Mouse (Mus musculus) heart, adult 2 months (tissue): ENCODE results near the gene Rel. TPM values are rescaled to one million over a fixed set of nuclear protein-coding genes. Genes with fewer than 3 reads are reported as not detected.

ENCODE experiments used
- DNase-seq, 2 experiments: peaks; one replicate each; pipeline ENCODE4 v3.0.0; 2021
- H3K27ac ChIP-seq: fragments of 200-600 bp; 2 replicates; pipeline ENCODE4 v1.8.1; 2022
- H3K27me3 ChIP-seq: fragments of 200-500 bp; 2 replicates; pipeline ENCODE4 v1.6.1; 2012; ENCODE audit warnings: mild to moderate bottlenecking, low read length, inconsistent platforms, mixed read lengths; ENCODE audit not compliant: control insufficient read depth, insufficient read depth
- H3K36me3 ChIP-seq: fragments of 200-500 bp; 2 replicates; pipeline ENCODE4 v1.6.1; 2012; ENCODE audit warnings: low read length, inconsistent platforms; ENCODE audit not compliant: control insufficient read depth, insufficient read depth
- H3K4me1 ChIP-seq: fragments of 200-500 bp; 2 replicates; pipeline ENCODE4 v1.6.1; 2011; ENCODE audit warnings: low read length; ENCODE audit not compliant: control insufficient read depth, insufficient read depth
- H3K4me3 ChIP-seq: fragments of 200-600 bp; 2 replicates; pipeline ENCODE4 v1.8.1; 2022
- H3K79me2 ChIP-seq: fragments of 200-500 bp; replicated peaks from 2 replicates; pipeline ENCODE4 v1.6.1; 2012; ENCODE audit warnings: mild to moderate bottlenecking, inconsistent platforms, low read length, moderate library complexity, mixed read lengths; ENCODE audit not compliant: control insufficient read depth, insufficient read depth
- H3K9ac ChIP-seq: fragments of 200-500 bp; 2 replicates; pipeline ENCODE4 v1.6.1; 2012; ENCODE audit warnings: low read depth, mild to moderate bottlenecking, control low read depth, inconsistent platforms, low read length, mixed read lengths
- CTCF ChIP-seq: fragments of 200-600 bp; IDR thresholded peaks from 2 replicates; pipeline ENCODE4 v1.8.1; 2022; ENCODE audit warnings: antibody characterized with exemption, mild to moderate bottlenecking, moderate library complexity
- EP300 ChIP-seq: fragments of 200-500 bp; IDR thresholded peaks from 2 replicates; pipeline ENCODE4 v1.6.1; 2011; ENCODE audit warnings: low read depth, low read length, control low read depth; ENCODE audit not compliant: insufficient read depth
- POLR2A ChIP-seq: fragments of 200-500 bp; IDR thresholded peaks from 2 replicates; pipeline ENCODE4 v1.6.1; 2011; ENCODE audit warnings: mild to moderate bottlenecking, low read depth, low read length, control low read depth; ENCODE audit not compliant: insufficient read depth
- WGBS: fragments of 180-500 bp; shearing (Covaris S2); methylation state at CpG from one replicate; pipeline ENCODE4 v1.1.7; 2018; 5-methylcytosine and 5-hydroxymethylcytosine counted together
- intact Hi-C: fragments of 180-260 bp; cut with DNase I; formaldehyde crosslinking; loops from one replicate; pipeline ENCODE4 v1.15.1; 2025
- polyA plus RNA-seq: library from polyadenylated mRNA; depleted of rRNA; stranded (reverse); fragments of >200 nt; gene quantifications from 2 replicates; pipeline ENCODE4 v1.2.3, GENCODE M21; 2012
- total RNA-seq, 2 experiments: library from RNA; stranded (reverse); gene quantifications; 2 replicates each; pipeline ENCODE4 v1.2.3; 2021

Gene Rel
- total and polyA plus RNA-seq, 3 experiments: 3.7 to 9.5 (median 7.6) TPM

DNA sequence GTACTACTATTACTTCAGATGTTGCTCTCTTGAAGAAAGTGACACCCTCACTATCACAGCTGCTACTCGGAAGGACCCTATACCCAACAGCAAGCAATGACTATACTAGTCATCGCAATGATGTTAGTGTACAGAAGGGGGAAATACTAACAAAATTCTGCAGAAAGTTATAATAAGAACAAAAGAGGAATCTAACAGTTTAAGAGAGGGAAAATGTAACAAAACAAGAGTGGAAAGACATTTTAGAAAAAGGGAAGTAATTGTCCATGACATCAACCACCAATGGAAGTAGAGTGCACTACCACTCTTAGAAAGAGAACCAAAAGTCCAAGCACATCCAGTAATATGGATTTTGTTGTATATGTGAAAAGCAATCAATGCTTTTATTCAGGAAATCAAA lies 8.1 kb downstream of the Rel start:
- no peak overlapping the region for H3K9ac ChIP-seq

DNA sequence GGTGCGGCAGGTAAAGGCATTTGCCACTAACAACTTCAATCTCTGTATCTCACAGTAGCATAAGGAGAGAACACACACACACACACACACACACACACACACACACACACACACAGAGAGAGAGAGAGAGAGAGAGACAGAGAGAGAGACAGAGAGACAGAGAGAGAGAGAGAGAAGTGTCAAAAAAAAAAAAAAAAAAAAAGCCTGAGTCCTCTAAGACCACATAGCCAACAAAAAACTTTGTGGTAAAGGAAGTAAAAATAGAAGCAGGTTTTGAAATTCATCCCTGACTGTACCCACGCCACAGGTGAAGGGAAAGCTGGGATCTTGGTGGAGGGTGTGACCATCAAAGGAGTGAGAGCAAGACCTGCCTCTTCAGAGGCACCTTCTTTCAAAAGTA lies 12.6 kb downstream of the Rel start:
- intact Hi-C loops: no loop called here
- no peaks in the 10 kb centered on the region; the same call in 1 of the 2 replicates for H3K4me1 ChIP-seq
- H3K4me3 ChIP-seq: no peak overlapping the region
- 79% methylated on average over 2 of the region's 2 CpGs for WGBS
- TF ChIP-seq EP300 (no peak), POLR2A (no peak), CTCF (no peak)
- H3K27ac ChIP-seq: no peak overlapping the region
- H3K9ac ChIP-seq: no peak overlapping the region
- peaks cover 6% of the 10 kb centered on the region for H3K36me3 ChIP-seq
- H3K27me3 ChIP-seq: no peaks in the 10 kb centered on the region
- DNase-seq: no peak
- no peaks in the 10 kb centered on the region for H3K79me2 ChIP-seq

More for the DNA sequence above, 8.1 kb downstream of the Rel start:
- WGBS: 87% methylated on average over 2 of the region's 2 CpGs
- H3K36me3 ChIP-seq: peaks cover 2% of the 10 kb centered on the region
- H3K4me3 ChIP-seq: no peak overlapping the region
- no peaks in the 10 kb centered on the region for H3K27me3 ChIP-seq
- DNase-seq: no peak
- no peaks in the 10 kb centered on the region; the same call in none of the 2 replicates for H3K4me1 ChIP-seq
- TF ChIP-seq CTCF (no peak), EP300 (no peak), POLR2A (no peak)
- peaks cover 5% of the 10 kb centered on the region for H3K79me2 ChIP-seq
- intact Hi-C loops: no loop called here
- H3K27ac ChIP-seq: no peak overlapping the region

DNA sequence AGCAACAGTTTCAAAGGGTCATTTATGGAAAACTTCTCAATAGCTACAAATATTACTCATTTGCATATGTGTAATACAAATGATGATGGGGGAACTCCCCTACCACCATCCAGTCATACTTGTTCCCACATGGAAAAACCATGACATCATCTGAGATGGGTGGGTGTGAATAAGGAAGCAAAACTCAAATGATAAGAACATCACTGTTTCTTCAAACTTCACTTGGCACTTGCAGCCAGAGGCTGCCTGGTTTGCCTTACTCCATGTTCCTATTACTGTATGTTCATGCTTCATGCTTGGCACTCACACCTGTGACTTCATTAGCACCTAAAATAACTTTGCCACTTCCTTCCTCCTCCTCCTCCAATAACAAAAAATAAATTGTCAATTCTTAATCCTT lies 16.4 kb downstream of the Rel start:
- TF ChIP-seq POLR2A (no peak), CTCF (no peak), EP300 (no peak)
- no peak for DNase-seq
- Histone ChIP-seq H3K27ac (no peak overlapping the region), H3K27me3 (no peaks in the 10 kb centered on the region), H3K4me3 (no peak overlapping the region), H3K36me3 (peaks cover 10% of the 10 kb centered on the region), H3K79me2 (no peaks in the 10 kb centered on the region), H3K4me1 (no peaks in the 10 kb centered on the region), H3K9ac (no peak overlapping the region)
- intact Hi-C loops: no loop called here

DNA sequence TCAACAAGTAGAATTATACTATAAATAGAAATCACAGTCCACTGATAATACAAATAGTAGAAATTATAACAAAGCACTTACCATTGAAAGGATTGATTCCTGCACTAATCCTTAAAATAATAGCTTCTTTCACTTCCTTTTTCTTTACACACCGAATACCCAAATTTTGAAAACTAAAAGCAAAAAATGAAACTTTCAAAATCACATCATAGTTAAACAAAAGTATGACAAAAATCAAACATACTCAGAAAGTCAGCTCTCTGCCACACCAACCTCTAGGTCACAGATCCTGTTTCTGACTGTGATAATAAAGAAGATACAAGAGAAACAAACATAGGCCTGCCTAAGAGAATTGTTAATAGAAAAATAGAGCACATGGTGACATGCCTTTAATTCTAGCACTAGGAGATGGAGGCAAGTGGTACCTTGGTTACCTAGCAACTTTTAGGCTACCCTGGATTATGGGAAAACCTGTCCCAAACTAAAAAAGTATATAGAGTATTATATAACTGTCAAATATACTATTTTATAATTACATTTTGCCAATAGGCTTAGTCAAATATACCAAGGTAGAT lies 17.5 kb downstream of the Rel start:
- Histone ChIP-seq H3K79me2 (no peaks in the 10 kb centered on the region), H3K9ac (no peak overlapping the region), H3K27me3 (no peaks in the 10 kb centered on the region), H3K4me1 (no peaks in the 10 kb centered on the region), H3K4me3 (no peak overlapping the region), H3K27ac (no peak overlapping the region), H3K36me3 (peaks cover 12% of the 10 kb centered on the region)
- TF ChIP-seq CTCF: no peak
- no peak for TF ChIP-seq POLR2A
- TF ChIP-seq EP300: no peak
- DNase-seq: no peak
- WGBS: 88% methylated on average over 1 of the region's 1 CpGs
- intact Hi-C loops: no loop called here

DNA sequence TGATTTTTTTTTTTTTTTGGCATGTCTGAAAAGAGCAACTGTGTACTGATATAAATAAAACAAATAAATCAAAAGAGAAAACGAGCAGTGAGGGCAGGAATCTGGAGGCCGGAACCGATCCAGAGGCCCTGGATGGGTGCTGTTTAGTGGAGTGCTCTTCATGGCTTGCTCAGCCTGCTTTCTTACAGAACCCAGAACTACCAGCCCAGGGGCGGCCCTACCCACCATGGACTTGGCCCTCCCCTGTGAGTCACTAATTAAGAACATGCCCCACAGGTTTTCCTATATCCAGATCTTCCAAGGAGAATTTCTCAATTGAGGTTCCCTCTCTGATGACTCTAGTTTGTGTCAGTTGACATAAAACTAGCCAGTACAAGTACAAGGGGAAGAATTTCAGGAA lies 24.7 kb downstream of the Rel start:
- Histone ChIP-seq H3K27ac (no peak overlapping the region), H3K79me2 (no peaks in the 10 kb centered on the region), H3K27me3 (no peaks in the 10 kb centered on the region), H3K9ac (no peak overlapping the region), H3K36me3 (peaks cover 2% of the 10 kb centered on the region; the same call in 1 of the 2 replicates), H3K4me1 (no peaks in the 10 kb centered on the region), H3K4me3 (no peak overlapping the region)
- intact Hi-C loops: no loop called here
- no peak for DNase-seq
- TF ChIP-seq POLR2A (no peak), CTCF (no peak), EP300 (no peak)
- WGBS: 93% methylated on average over 4 of the region's 4 CpGs

DNA sequence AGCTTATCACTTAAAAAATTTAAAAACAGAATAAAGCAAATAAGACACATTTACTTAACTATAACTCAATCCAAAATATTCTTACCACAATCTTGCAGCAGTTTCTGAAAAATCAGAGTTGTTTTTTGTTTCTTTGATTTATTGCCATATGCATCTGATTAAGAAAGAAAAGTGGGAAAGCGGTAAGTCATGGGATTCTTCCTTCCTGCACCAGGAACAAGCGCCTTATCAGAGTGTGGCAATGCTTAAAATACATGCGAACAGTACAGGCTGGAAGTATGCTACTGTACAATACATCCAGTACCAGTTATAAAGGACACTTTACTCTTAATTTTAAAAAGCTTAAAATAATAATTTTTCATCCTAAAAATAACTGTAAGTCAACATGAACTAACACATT lies 26.4 kb downstream of the Rel start:
- TF ChIP-seq POLR2A: no peak
- no peak for TF ChIP-seq CTCF
- TF ChIP-seq EP300: no peak
- Histone ChIP-seq H3K4me1 (no peaks in the 10 kb centered on the region), H3K9ac (no peak overlapping the region), H3K27ac (no peak overlapping the region), H3K27me3 (no peaks in the 10 kb centered on the region), H3K36me3 (peaks cover 2% of the 10 kb centered on the region; the same call in 1 of the 2 replicates), H3K79me2 (no peaks in the 10 kb centered on the region), H3K4me3 (no peak overlapping the region)
- no peak for DNase-seq
- WGBS: 59% methylated on average over 3 of the region's 3 CpGs
- intact Hi-C loops: no loop called here
